Mouse (Mus musculus): ENCODE data around the gene Nkx2-5. TPM values are rescaled to one million over a fixed set of nuclear protein-coding genes. Genes with fewer than 3 reads are reported as not detected.

Gene Nkx2-5
- total RNA-seq, 2 experiments from 2014 or later, result not detected

DNA sequence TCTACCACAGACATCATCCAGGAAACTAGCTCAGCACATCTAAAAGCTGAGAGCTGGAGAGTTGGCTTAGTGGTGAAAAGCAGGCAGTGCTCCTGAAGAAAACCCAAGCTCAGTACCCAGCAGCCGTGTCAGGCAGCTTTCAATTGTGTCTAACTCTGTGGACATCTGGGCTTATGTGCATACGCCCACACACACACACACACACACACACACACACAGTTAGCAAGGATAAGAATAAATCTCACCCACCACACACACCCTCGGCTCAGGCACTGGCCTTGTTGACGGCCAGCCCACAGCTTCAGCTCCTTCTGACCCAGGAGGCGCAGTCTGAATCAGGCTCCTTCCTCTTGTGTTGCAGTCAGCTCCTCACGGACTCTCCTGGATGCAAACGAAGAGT, 53.2 kb downstream of the Nkx2-5 start:
- ATAC-seq (replicated peaks; ENCODE audit: low FRiP score, poor library complexity, severe bottlenecking), result no peak

DNA sequence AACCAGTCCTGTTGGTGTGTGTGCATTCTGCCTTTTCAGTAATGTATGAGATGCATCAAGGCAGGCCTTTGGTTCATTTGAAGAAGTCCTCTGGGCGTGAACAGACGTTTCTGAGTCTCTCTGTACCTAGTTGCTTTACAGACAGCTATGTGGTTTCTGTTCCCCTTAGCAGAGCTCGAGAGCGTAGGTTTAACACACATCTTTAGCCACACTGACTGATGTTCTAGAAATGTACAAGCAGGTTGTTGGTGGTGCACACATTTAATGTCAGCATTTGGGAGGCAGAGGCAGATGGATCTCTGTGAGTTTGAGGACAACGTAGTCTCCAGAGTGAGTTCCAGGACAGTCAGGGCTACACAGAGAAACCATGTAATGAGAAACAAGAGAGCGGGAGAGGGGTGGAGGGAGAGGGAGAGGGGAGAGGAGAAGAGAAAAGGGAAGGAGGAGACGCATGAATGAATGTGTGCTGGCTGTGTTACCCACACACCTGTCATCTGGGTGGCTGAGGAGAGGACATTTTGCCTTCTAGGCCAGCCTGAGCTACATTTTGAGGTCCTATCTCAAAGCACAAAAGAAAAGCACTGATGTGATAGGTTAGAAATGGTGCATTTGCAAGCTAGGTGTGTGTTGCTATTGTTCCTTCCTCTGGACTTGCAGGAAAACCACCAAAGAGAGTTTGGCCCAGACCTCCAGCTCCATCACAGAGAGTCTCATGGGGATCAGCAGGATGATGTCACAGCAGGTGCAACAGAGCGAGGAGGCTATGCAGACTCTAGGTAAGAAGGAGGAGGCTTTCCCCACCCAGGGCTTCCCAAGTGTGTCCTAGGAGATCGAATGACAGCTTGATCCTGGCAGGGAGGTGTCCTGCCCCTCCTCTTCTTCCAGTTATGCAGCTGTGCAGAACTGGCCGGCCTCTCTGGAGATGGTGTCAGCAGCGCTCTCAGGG, 54.3 kb downstream of the Nkx2-5 start:
- ATAC-seq (replicated peaks; ENCODE audit: low FRiP score, poor library complexity, severe bottlenecking), result no peak

DNA sequence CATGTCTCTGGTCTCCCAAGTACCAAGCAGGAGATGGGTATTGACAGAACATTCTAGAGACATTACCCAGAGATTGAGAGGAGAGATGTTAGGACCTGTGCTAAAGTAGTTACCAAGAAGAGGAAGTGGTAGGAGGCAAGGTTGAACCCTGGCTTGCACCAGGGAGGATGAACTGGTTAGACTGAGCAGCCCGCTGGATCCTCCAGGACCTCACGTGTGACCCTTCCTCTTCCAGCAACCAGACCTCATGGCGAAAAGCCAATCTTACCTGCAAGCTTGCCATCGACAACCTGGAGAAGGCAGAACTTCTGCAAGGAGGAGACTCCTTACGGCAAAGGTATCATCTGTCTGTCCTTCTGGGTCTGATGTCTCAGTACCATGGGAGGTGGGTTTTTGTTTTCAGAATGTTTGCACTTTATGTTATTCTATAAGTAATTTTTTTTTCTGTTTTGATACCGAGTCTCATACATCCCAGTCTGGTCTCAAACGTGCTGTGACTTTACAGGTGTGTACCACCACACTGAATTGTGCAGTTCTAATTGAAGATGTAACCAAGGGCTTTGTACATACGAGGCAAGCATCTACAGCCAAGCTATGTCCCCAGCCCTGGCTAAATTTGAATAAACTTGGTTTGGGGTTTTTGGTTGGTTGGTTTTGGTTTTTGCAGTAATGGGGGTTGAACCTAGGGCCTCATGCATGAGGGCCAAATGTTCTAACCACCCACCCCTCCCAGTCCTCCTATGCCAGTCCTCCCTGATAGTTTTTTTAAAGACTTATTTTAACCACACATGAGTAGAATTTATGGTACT, 55.1 kb downstream of the Nkx2-5 start:
- ATAC-seq (replicated peaks; ENCODE audit: low FRiP score, poor library complexity, severe bottlenecking), result no peak

DNA sequence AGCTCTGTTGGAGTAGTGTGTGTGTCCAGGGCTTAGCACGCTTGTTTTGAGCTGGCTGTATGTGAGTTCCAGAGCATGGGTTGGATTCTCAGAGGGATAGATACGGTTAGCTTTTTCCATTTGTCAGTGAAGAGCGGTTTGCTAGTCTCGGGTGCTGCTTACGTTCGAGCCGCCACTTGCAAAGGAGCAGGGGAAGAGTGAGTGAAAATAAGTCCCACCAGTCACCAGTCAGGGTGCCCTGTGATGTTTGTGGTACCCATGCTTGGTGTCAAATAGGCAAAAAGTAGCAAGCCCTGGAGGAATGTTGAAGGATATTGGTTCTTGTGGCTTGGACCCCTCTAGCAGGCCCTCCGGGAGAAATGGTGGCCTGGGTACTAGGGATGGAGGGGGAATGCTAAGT, 55.8 kb downstream of the Nkx2-5 start:
- ATAC-seq (replicated peaks; ENCODE audit: low FRiP score, poor library complexity, severe bottlenecking), result no peak

Other genes starting within 250 kb of the Nkx2-5 start
- gene Atp6v0e, start 181.8 kb downstream of the Nkx2-5 start, total RNA-seq (2015; ENCODE audit: low replicate concordance), result 77.1 and 104 TPM in 2 replicates
- 81.9 and 122 TPM in 2 replicates for gene Atp6v0e, start 181.8 kb downstream of the Nkx2-5 start, total RNA-seq (2017; ENCODE audit: low replicate concordance)
- 9.6 and 17.7 TPM in 2 replicates for gene Crebrf, start 129.4 kb downstream of the Nkx2-5 start, total RNA-seq (2015; ENCODE audit: low replicate concordance)
- 10.4 and 25.2 TPM in 2 replicates for gene Crebrf, start 129.4 kb downstream of the Nkx2-5 start, total RNA-seq (2017; ENCODE audit: low replicate concordance)
- 18.0 and 18.9 TPM in 2 replicates for gene Bnip1, start 63.9 kb downstream of the Nkx2-5 start, total RNA-seq (2015; ENCODE audit: low replicate concordance)
- 13.9 and 16.8 TPM in 2 replicates for gene Bnip1, start 63.9 kb downstream of the Nkx2-5 start, total RNA-seq (2017; ENCODE audit: low replicate concordance)
- gene Kifc5b, start 72.1 kb upstream of the Nkx2-5 start, total RNA-seq (2015; ENCODE audit: low replicate concordance), result 34.8 and 41.4 TPM in 2 replicates
- 197 and 257 TPM in 2 replicates for gene Kifc5b, start 72.1 kb upstream of the Nkx2-5 start, total RNA-seq (2017; ENCODE audit: low replicate concordance)
- gene Phf1, start 88.0 kb upstream of the Nkx2-5 start, total RNA-seq (2015; ENCODE audit: low replicate concordance), result 23.1 and 29.6 TPM in 2 replicates
- 19.4 and 34.5 TPM in 2 replicates for gene Phf1, start 88.0 kb upstream of the Nkx2-5 start, total RNA-seq (2017; ENCODE audit: low replicate concordance)
- gene Cuta, start 94.6 kb upstream of the Nkx2-5 start, total RNA-seq (2015; ENCODE audit: low replicate concordance), result 54.9 and 88.3 TPM in 2 replicates
- 8.2 and 9.3 TPM in 2 replicates for gene Cuta, start 94.6 kb upstream of the Nkx2-5 start, total RNA-seq (2017; ENCODE audit: low replicate concordance)
- 3.8 and 4.3 TPM in 2 replicates for gene Syngap1, start 96.2 kb upstream of the Nkx2-5 start, total RNA-seq (2015; ENCODE audit: low replicate concordance)
- 11.7 and 14.4 TPM in 2 replicates for gene Syngap1, start 96.2 kb upstream of the Nkx2-5 start, total RNA-seq (2017; ENCODE audit: low replicate concordance)
- 1.4 TPM in 1 of 2 replicates, not detected in the other for gene Zbtb9, start 128.2 kb upstream of the Nkx2-5 start, total RNA-seq (2015; ENCODE audit: low replicate concordance)
- gene Zbtb9, start 128.2 kb upstream of the Nkx2-5 start, total RNA-seq (2017; ENCODE audit: low replicate concordance), result 7.1 and 8.1 TPM in 2 replicates
- gene Bak1, start 184.0 kb upstream of the Nkx2-5 start, total RNA-seq (2015; ENCODE audit: low replicate concordance), result 32.7 and 36.0 TPM in 2 replicates
- gene Bak1, start 184.0 kb upstream of the Nkx2-5 start, total RNA-seq (2017; ENCODE audit: low replicate concordance), result 11.4 and 12.5 TPM in 2 replicates
- 1.3 and 9.0 TPM in 2 replicates for gene Itpr3, start 212.3 kb upstream of the Nkx2-5 start, total RNA-seq (2015; ENCODE audit: low replicate concordance)
- gene Itpr3, start 212.3 kb upstream of the Nkx2-5 start, total RNA-seq (2017; ENCODE audit: low replicate concordance), result 0.98 and 2.2 TPM in 2 replicates

Data from erythroid progenitor cell, adult 5-6 weeks (primary cell).